8 mouse cellular contexts compared by ENCODE assay signal in genomic region chr12:32060247-32061089, GRCm38 (mm10). TPM values are rescaled to one million over a fixed set of nuclear protein-coding genes. Genes with fewer than 3 reads are reported as not detected.
DNase-seq lines count a peak whose midpoint lies in the region; ATAC-seq and TF ChIP-seq lines count a peak whose summit lies in the region.

No protein-coding gene starts in this region.

- TF ChIP-seq CTCF in thymus, adult 2 months (IDR thresholded peaks at IDR 0.05; ENCODE audit: borderline replicate concordance, control insufficient read depth, extremely low read depth, insufficient read depth, low read length, poor library complexity) = 0 out of 2 replicates have a peak, but pooled peaks have one; percentile 8
- no peak for TF ChIP-seq CTCF in hindbrain, postnatal 0 days (IDR thresholded peaks at IDR 0.05; ENCODE audit: low read depth)

- no peak for TF ChIP-seq POLR2A in thymus, adult 2 months (IDR thresholded peaks at IDR 0.05; ENCODE audit: control insufficient read depth, extremely low read depth, insufficient read depth, low read length, poor library complexity)

- H3K27me3 ChIP-seq in thymus, adult 2 months (ENCODE audit: control insufficient read depth, insufficient read depth, low read length) = no peaks in the 10 kb centered on the region
- no peaks in the 10 kb centered on the region for H3K27me3 ChIP-seq in hindbrain, postnatal 0 days (ENCODE audit: insufficient read depth, low read length)

- peak; percentile 17; the same call in 1 of the 2 replicates for ATAC-seq in erythroid progenitor cell, adult 5-6 weeks (replicated peaks; ENCODE audit: low FRiP score, poor library complexity, severe bottlenecking)
- ATAC-seq in hindbrain, postnatal 0 days = peak; percentile 81

- peak overlapping the region; percentile 88 for H3K4me3 ChIP-seq in thymus, adult 2 months (ENCODE audit: control insufficient read depth, insufficient read depth, low read length)
- peak overlapping the region; percentile 61 for H3K4me3 ChIP-seq in hindbrain, postnatal 0 days (ENCODE audit: low read length)

- peak overlapping the region; percentile 92 for H3K9ac ChIP-seq in hindbrain, postnatal 0 days (replicated peaks; ENCODE audit: low read length)

- H3K4me1 ChIP-seq in thymus, adult 2 months (replicated peaks; ENCODE audit: control insufficient read depth, insufficient read depth, low read length) = peaks cover 18% of the 10 kb centered on the region
- peaks cover 4% of the 10 kb centered on the region; the same call in 1 of the 2 replicates for H3K4me1 ChIP-seq in hindbrain, postnatal 0 days (ENCODE audit: insufficient read depth, low read length)

- H3K9me3 ChIP-seq in hindbrain, postnatal 0 days (ENCODE audit: low read length) = no peaks in the 10 kb centered on the region

- peak; percentile 20 for DNase-seq in gastrocnemius, postnatal 14 days
- DNase-seq in gastrocnemius, adult 18-20 months (ENCODE audit: low spot score) = no peak
- DNase-seq in thymus, adult 2 months = no peak
- no peak for DNase-seq in thymus, postnatal 36 days
- peak; percentile 37 for DNase-seq in hindbrain, postnatal 0 days (ENCODE audit: low spot score)
- peak; percentile 71 for DNase-seq in mesoderm, embryonic 11.5 days (ENCODE audit: low read depth, low spot score)
- no peak for DNase-seq in T-cell, adult 2 months (ENCODE audit: low spot score)

- no peaks in the 10 kb centered on the region for H3K36me3 ChIP-seq in thymus, adult 2 months (ENCODE audit: control insufficient read depth, insufficient read depth, low read length)
- H3K36me3 ChIP-seq in hindbrain, postnatal 0 days (ENCODE audit: insufficient read depth, low read length) = no peaks in the 10 kb centered on the region

- H3K27ac ChIP-seq in thymus, adult 2 months (ENCODE audit: control insufficient read depth, insufficient read depth, low read length) = no peak overlapping the region
- H3K27ac ChIP-seq in hindbrain, postnatal 0 days = peak overlapping the region; percentile 97

- H3K4me2 ChIP-seq in hindbrain, postnatal 0 days (ENCODE audit: low read depth, low read length) = peak overlapping the region; percentile 80

- 2% methylated on average over 55 of the region's 66 CpGs for WGBS in thymus, adult 2 months
- 1% methylated on average over 58 of the region's 66 CpGs for WGBS in hindbrain, postnatal 0 days

- intact Hi-C loops in gastrocnemius, postnatal 14 days (cut with DNase I; ENCODE audit: low total_unique reads) = loop anchor here (10.0 kb wide), 1 partner anchor 86 kb away; no protein-coding TSS in a partner anchor

RNA-seq across cellular contexts. Expression of gene Prkar2b, which starts 0.6 kb away (rescaled TPM):
- total RNA-seq in gastrocnemius, postnatal 14 days (2021) = 1 to 10 TPM; 2.0 to 3.1 TPM
- 1 to 10 TPM; 1.8 to 4.1 TPM for total RNA-seq in gastrocnemius, adult 18-20 months (2021)
- polyA plus RNA-seq in thymus, adult 2 months (2012; rRNA removed) = 10.9 and 19.9 TPM in 2 replicates
- total RNA-seq in erythroid progenitor cell, adult 5-6 weeks (2015; ENCODE audit: low replicate concordance) = 160 and 200 TPM in 2 replicates
- total RNA-seq in erythroid progenitor cell, adult 5-6 weeks (2017; ENCODE audit: low replicate concordance) = 154 and 188 TPM in 2 replicates
- 124 and 163 TPM in 2 replicates for total RNA-seq in hindbrain, postnatal 0 days (2014; rRNA removed)
- 97.3 and 102 TPM in 2 replicates for polyA plus RNA-seq in hindbrain, postnatal 0 days (2015; fragmentation: Nextera tagmentation; extraction: Ambion mirVana)

Comparison
In these comparisons a context has a peak if more than half of its experiments do, and no peak if none do; other contexts are left out.
1. DNase-seq: peak in gastrocnemius, postnatal 14 days (single experiment), hindbrain, postnatal 0 days (single experiment) and mesoderm, embryonic 11.5 days (single experiment); none in gastrocnemius, adult 18-20 months (single experiment), thymus, adult 2 months (single experiment), thymus, postnatal 36 days (0 of 2) and T-cell, adult 2 months (single experiment).
2. RNA of gene Prkar2b, which starts 0.6 kb away (total RNA-seq): 154 to 200 TPM in erythroid progenitor cell, adult 5-6 weeks and 124 to 163 TPM in hindbrain, postnatal 0 days; 1.8 to 4.1 TPM in gastrocnemius, adult 18-20 months and 2.0 to 3.1 TPM in gastrocnemius, postnatal 14 days; every median in the first group is over 10 times any median in the second.